Mouse (Mus musculus): ENCODE measurements at regions not wholly inside any gene's neighbourhood (a gene's known extent, or its start where the extent isn't known, plus 50 kb on each side); places are given as distances from the start of the nearest gene placed in this dataset.

GRCm38 (mm10) chr14:76746282-76746681 lies 189.6 kb upstream of the Serp2 start:
- TF ChIP-seq CTCF (conservative IDR thresholded peaks at IDR 0.05; ENCODE audit: low read length), result no peak
- no peak for TF ChIP-seq POU5F1 (IDR thresholded peaks at IDR 0.05; ENCODE audit: borderline replicate concordance, low read length)

Data from E14TG2a.4 (cell line).